Mouse (Mus musculus) kidney, embryonic 15.5 days (tissue): ENCODE measurements around the gene Kazn. TPM values are rescaled to one million over a fixed set of nuclear protein-coding genes. Genes with fewer than 3 reads are reported as not detected.

Experiments used
- ATAC-seq: fragments of 200-750 bp; cut with Nextera tagmentation; replicated peaks from 2 replicates; pipeline ENCODE4 v1.8.0; 2017; ENCODE audit warnings: moderate TSS enrichment; ENCODE audit not compliant: low FRiP score
- H3K27ac ChIP-seq: fragments of 300-500 bp; sonication (generic); 2 replicates; pipeline ENCODE4 v1.5.1; 2015; ENCODE audit warnings: mild to moderate bottlenecking, inconsistent platforms
- H3K27me3 ChIP-seq: fragments of 300-500 bp; sonication (generic); 2 replicates; pipeline ENCODE4 v1.6.1; 2015; ENCODE audit warnings: inconsistent platforms
- H3K36me3 ChIP-seq: fragments of 300-500 bp; sonication (generic); 2 replicates; pipeline ENCODE4 v1.6.1; 2015; ENCODE audit warnings: inconsistent platforms
- H3K4me1 ChIP-seq: fragments of 300-500 bp; sonication (generic); 2 replicates; pipeline ENCODE4 v1.6.1; 2015; ENCODE audit warnings: inconsistent platforms
- H3K4me2 ChIP-seq: fragments of 300-500 bp; sonication (generic); 2 replicates; pipeline ENCODE4 v1.6.1; 2015; ENCODE audit warnings: moderate library complexity, mild to moderate bottlenecking, inconsistent platforms
- H3K4me3 ChIP-seq: fragments of 300-500 bp; sonication (generic); replicated peaks from 2 replicates; pipeline ENCODE4 v1.5.1; 2015; ENCODE audit warnings: mild to moderate bottlenecking, inconsistent platforms
- H3K9ac ChIP-seq: fragments of 300-500 bp; sonication (generic); 2 replicates; pipeline ENCODE4 v1.6.1; 2015; ENCODE audit warnings: mild to moderate bottlenecking, inconsistent platforms
- H3K9me3 ChIP-seq: fragments of 300-500 bp; sonication (generic); replicated peaks from 2 replicates; pipeline ENCODE4 v1.6.1; 2016; ENCODE audit warnings: inconsistent platforms
- WGBS: fragments of 180-500 bp; shearing (Covaris S2); methylation state at CpG from one replicate; pipeline ENCODE4 v1.1.7; 2015; ENCODE audit warnings: mixed read lengths; 5-methylcytosine and 5-hydroxymethylcytosine counted together
- polyA plus RNA-seq: library from polyadenylated mRNA; unstranded; fragments of >200 nt; fragmentation: Nextera tagmentation; extraction: Ambion mirVana; gene quantifications from 2 replicates; pipeline ENCODE4 v1.2.1, GENCODE M21; 2015

Gene Kazn
- polyA plus RNA-seq, 1 experiment from 2014 or later, result 15.9 TPM

GRCm38 (mm10) chr4:142053661-142054448 lies 185.3 kb downstream of the Kazn start:
- H3K4me2 ChIP-seq, result no peak overlapping the region
- H3K9ac ChIP-seq, result no peak overlapping the region
- no peaks in the 10 kb centered on the region for H3K27me3 ChIP-seq
- no peak overlapping the region for H3K4me3 ChIP-seq
- H3K4me1 ChIP-seq, result peaks cover 46% of the 10 kb centered on the region
- peak overlapping the region; percentile 82 for H3K27ac ChIP-seq
- H3K9me3 ChIP-seq, result no peaks in the 10 kb centered on the region
- ATAC-seq, result no peak
- no peaks in the 10 kb centered on the region for H3K36me3 ChIP-seq
- 43% methylated on average over 9 of the region's 9 CpGs for WGBS

GRCm38 (mm10) chr4:142053261-142053660 lies 185.9 kb downstream of the Kazn start:
- no peak for ATAC-seq

GRCm38 (mm10) chr4:142052391-142053132 lies 186.6 kb downstream of the Kazn start:
- no peak overlapping the region for H3K4me3 ChIP-seq
- no peaks in the 10 kb centered on the region for H3K27me3 ChIP-seq
- no peak overlapping the region for H3K9ac ChIP-seq
- 39% methylated on average over 22 of the region's 22 CpGs for WGBS
- peak overlapping the region; percentile 82 for H3K27ac ChIP-seq
- H3K9me3 ChIP-seq, result no peaks in the 10 kb centered on the region
- peaks cover 57% of the 10 kb centered on the region for H3K4me1 ChIP-seq
- ATAC-seq, result peak; percentile 40; the same call in 1 of the 2 replicates
- 0 out of 2 replicates have a peak overlapping the region, but pooled peaks have one; percentile 9 for H3K4me2 ChIP-seq
- no peaks in the 10 kb centered on the region for H3K36me3 ChIP-seq

More at GRCm38 (mm10) chr4:142053261-142053660, 185.9 kb downstream of the Kazn start:
- Histone ChIP-seq H3K9ac (no peak overlapping the region), H3K4me3 (no peak overlapping the region), H3K4me2 (no peak overlapping the region), H3K27me3 (no peaks in the 10 kb centered on the region), H3K9me3 (no peaks in the 10 kb centered on the region), H3K36me3 (no peaks in the 10 kb centered on the region), H3K27ac (peak overlapping the region; percentile 82), H3K4me1 (peaks cover 50% of the 10 kb centered on the region)
- WGBS, result 62% methylated on average over 4 of the region's 4 CpGs

Other genes starting within 250 kb of the Kazn start
- gene Fhad1, start 224.3 kb downstream of the Kazn start, polyA plus RNA-seq, result 0.87 and 1.4 TPM in 2 replicates
- gene Tmem51, start 155.1 kb downstream of the Kazn start, polyA plus RNA-seq, result 29.1 and 29.5 TPM in 2 replicates